Mouse (Mus musculus): ENCODE measurements at regions not wholly inside any gene's neighbourhood (a gene's known extent, or its start where the extent isn't known, plus 50 kb on each side); places are given as distances from the start of the nearest gene placed in this dataset.
A peak's percentile ranks its signal among the peaks of the same experiment; 100 is the strongest.
"Not testable (repeated sequence)": the region's sequence is repeated elsewhere in the genome, so short reads cannot be mapped to it uniquely, and the experiment has no call there.

GRCm38 (mm10) chr3:18524011-18524410 is 575.8 kb downstream of the Cypt12 start:
- DNase-seq, result no peak

GRCm38 (mm10) chr3:18557201-18557600 is 609.0 kb downstream of the Cypt12 start:
- no peak for DNase-seq

- no peak for DNase-seq
These were observed 612.1 kb downstream of the Cypt12 start for GRCm38 (mm10) chr3:18560282-18560785.

GRCm38 (mm10) chr3:18580911-18581626 is 632.9 kb downstream of the Cypt12 start:
- DNase-seq, result not testable (repeated sequence)

GRCm38 (mm10) chr3:18620608-18621007 is 672.4 kb downstream of the Cypt12 start:
- no peak for DNase-seq

GRCm38 (mm10) chr3:18623831-18624304 is 675.7 kb downstream of the Cypt12 start:
- DNase-seq, result peak; percentile 58

- peak; percentile 34 for DNase-seq
These were observed 676.4 kb downstream of the Cypt12 start for GRCm38 (mm10) chr3:18624381-18625145.

- peak; percentile 61 for DNase-seq
These were observed 677.5 kb downstream of the Cypt12 start for GRCm38 (mm10) chr3:18625395-18626328.

- no peak for DNase-seq
These were observed 678.2 kb downstream of the Cypt12 start for GRCm38 (mm10) chr3:18626375-18626774.

- no peak for DNase-seq
These were observed 678.6 kb downstream of the Cypt12 start for GRCm38 (mm10) chr3:18626820-18627219.

- DNase-seq, result no peak
These were observed 681.0 kb downstream of the Cypt12 start for GRCm38 (mm10) chr3:18629233-18629632.

- DNase-seq, result no peak
These were observed 683.4 kb downstream of the Cypt12 start for GRCm38 (mm10) chr3:18631601-18632000.

GRCm38 (mm10) chr3:18634855-18635254 is 686.6 kb downstream of the Cypt12 start:
- DNase-seq, result no peak

- DNase-seq, result no peak
These were observed 689.3 kb downstream of the Cypt12 start for GRCm38 (mm10) chr3:18637553-18637952.

- no peak for DNase-seq
These were observed 692.1 kb downstream of the Cypt12 start for GRCm38 (mm10) chr3:18640286-18640685.

- no peak for DNase-seq
These were observed 693.5 kb downstream of the Cypt12 start for GRCm38 (mm10) chr3:18641688-18642087.

- no peak for DNase-seq
These were observed 695.3 kb downstream of the Cypt12 start for GRCm38 (mm10) chr3:18643408-18644035.

- DNase-seq, result no peak
These were observed 697.3 kb downstream of the Cypt12 start for GRCm38 (mm10) chr3:18645481-18645880.

GRCm38 (mm10) chr3:18645927-18646326 is 697.7 kb downstream of the Cypt12 start:
- no peak for DNase-seq

- no peak for DNase-seq
These were observed 705.3 kb downstream of the Cypt12 start for GRCm38 (mm10) chr3:18653557-18653956.

- no peak for DNase-seq
These were observed 717.5 kb downstream of the Cypt12 start for GRCm38 (mm10) chr3:18665738-18666137.

GRCm38 (mm10) chr3:18667726-18668125 is 719.5 kb downstream of the Cypt12 start:
- no peak for DNase-seq
